Mouse (Mus musculus) intestine, embryonic 15.5 days (tissue): Measurements from ENCODE around the gene Arap2. TPM values are rescaled to one million over a fixed set of nuclear protein-coding genes. Genes with fewer than 3 reads are reported as not detected.

Experiments
- ATAC-seq: fragments of 200-750 bp; cut with Nextera tagmentation; 2 replicates; pipeline ENCODE4 v1.8.0; 2017; ENCODE audit warnings: moderate TSS enrichment, moderate library complexity
- H3K27ac ChIP-seq: fragments of 300-500 bp; sonication (generic); 2 replicates; pipeline ENCODE4 v1.5.1; 2015; ENCODE audit warnings: mild to moderate bottlenecking, inconsistent platforms
- H3K27me3 ChIP-seq: fragments of 300-500 bp; sonication (generic); replicated peaks from 2 replicates; pipeline ENCODE4 v1.6.1; 2015; ENCODE audit warnings: inconsistent platforms
- H3K36me3 ChIP-seq: fragments of 300-500 bp; sonication (generic); 2 replicates; pipeline ENCODE4 v1.6.1; 2015; ENCODE audit warnings: inconsistent platforms
- H3K4me1 ChIP-seq: fragments of 300-500 bp; sonication (generic); replicated peaks from 2 replicates; pipeline ENCODE4 v1.6.1; 2015; ENCODE audit warnings: inconsistent platforms
- H3K4me2 ChIP-seq: fragments of 300-500 bp; sonication (generic); replicated peaks from 2 replicates; pipeline ENCODE4 v1.6.1; 2015; ENCODE audit warnings: mild to moderate bottlenecking, inconsistent platforms
- H3K4me3 ChIP-seq: fragments of 300-500 bp; sonication (generic); replicated peaks from 2 replicates; pipeline ENCODE4 v1.5.1; 2015; ENCODE audit warnings: inconsistent platforms
- H3K9ac ChIP-seq: fragments of 300-500 bp; sonication (generic); 2 replicates; pipeline ENCODE4 v1.6.1; 2015; ENCODE audit warnings: inconsistent platforms
- H3K9me3 ChIP-seq: fragments of 300-500 bp; sonication (generic); 2 replicates; pipeline ENCODE4 v1.6.1; 2016; ENCODE audit warnings: inconsistent platforms
- WGBS: fragments of 180-500 bp; shearing (Covaris S2); methylation state at CpG from one replicate; pipeline ENCODE4 v1.1.7; 2015; 5-methylcytosine and 5-hydroxymethylcytosine counted together
- polyA plus RNA-seq: library from polyadenylated mRNA; unstranded; fragments of >200 nt; fragmentation: Nextera tagmentation; extraction: Ambion mirVana; gene quantifications from 2 replicates; pipeline ENCODE4 v1.2.1, GENCODE M21; 2015

Gene Arap2
- polyA plus RNA-seq, 1 experiment from 2014 or later: 5.9 TPM

- Histone ChIP-seq H3K27ac (no peak overlapping the region), H3K4me2 (no peak overlapping the region), H3K4me3 (no peak overlapping the region), H3K27me3 (no peaks in the 10 kb centered on the region), H3K9ac (no peak overlapping the region), H3K36me3 (no peaks in the 10 kb centered on the region), H3K4me1 (no peaks in the 10 kb centered on the region), H3K9me3 (no peaks in the 10 kb centered on the region)
- ATAC-seq: no peak
- 73% methylated on average over 4 of the region's 4 CpGs for WGBS
Measured at GRCm38 (mm10) chr5:62664847-62665246, 101.1 kb downstream of the Arap2 start.

- H3K4me1 ChIP-seq: no peaks in the 10 kb centered on the region
- WGBS: 91% methylated on average over 1 of the region's 1 CpGs
- H3K4me3 ChIP-seq: no peak overlapping the region
- no peak overlapping the region for H3K27ac ChIP-seq
- no peak overlapping the region for H3K9ac ChIP-seq
- no peak overlapping the region for H3K4me2 ChIP-seq
- no peaks in the 10 kb centered on the region for H3K27me3 ChIP-seq
- H3K36me3 ChIP-seq: no peaks in the 10 kb centered on the region
- no peaks in the 10 kb centered on the region for H3K9me3 ChIP-seq
- ATAC-seq: no peak
Measured at GRCm38 (mm10) chr5:62663206-62663605, 102.8 kb downstream of the Arap2 start.

GRCm38 (mm10) chr5:62653924-62654323, 112.0 kb downstream of the Arap2 start:
- Histone ChIP-seq H3K36me3 (no peaks in the 10 kb centered on the region), H3K4me1 (no peaks in the 10 kb centered on the region), H3K27ac (no peak overlapping the region), H3K4me3 (no peak overlapping the region), H3K9me3 (no peaks in the 10 kb centered on the region), H3K27me3 (no peaks in the 10 kb centered on the region), H3K4me2 (no peak overlapping the region), H3K9ac (no peak overlapping the region)
- WGBS: 59% methylated on average over 5 of the region's 5 CpGs
- ATAC-seq: no peak

GRCm38 (mm10) chr5:62642330-62642729, 123.6 kb downstream of the Arap2 start:
- no peak overlapping the region for H3K4me2 ChIP-seq
- WGBS: 93% methylated on average over 4 of the region's 4 CpGs
- no peak for ATAC-seq

GRCm38 (mm10) chr5:62640501-62640900, 125.5 kb downstream of the Arap2 start:
- Histone ChIP-seq H3K9me3 (no peaks in the 10 kb centered on the region), H3K36me3 (no peaks in the 10 kb centered on the region), H3K27ac (no peak overlapping the region), H3K27me3 (no peaks in the 10 kb centered on the region), H3K4me2 (no peak overlapping the region), H3K4me1 (no peaks in the 10 kb centered on the region), H3K9ac (no peak overlapping the region), H3K4me3 (no peak overlapping the region)
- 74% methylated on average over 8 of the region's 8 CpGs for WGBS
- ATAC-seq: no peak

More at GRCm38 (mm10) chr5:62642330-62642729, 123.6 kb downstream of the Arap2 start:
- Histone ChIP-seq H3K4me3 (no peak overlapping the region), H3K27me3 (no peaks in the 10 kb centered on the region), H3K27ac (no peak overlapping the region), H3K9ac (no peak overlapping the region), H3K4me1 (no peaks in the 10 kb centered on the region), H3K9me3 (no peaks in the 10 kb centered on the region), H3K36me3 (no peaks in the 10 kb centered on the region)

- Histone ChIP-seq H3K27ac (no peak overlapping the region), H3K4me3 (no peak overlapping the region), H3K36me3 (no peaks in the 10 kb centered on the region), H3K4me2 (no peak overlapping the region), H3K9ac (no peak overlapping the region), H3K9me3 (no peaks in the 10 kb centered on the region), H3K4me1 (no peaks in the 10 kb centered on the region), H3K27me3 (no peaks in the 10 kb centered on the region)
- 89% methylated on average over 3 of the region's 3 CpGs for WGBS
- ATAC-seq: no peak
Measured at GRCm38 (mm10) chr5:62636341-62636740, 129.6 kb downstream of the Arap2 start.

GRCm38 (mm10) chr5:62628901-62629300, 137.1 kb downstream of the Arap2 start:
- ATAC-seq: no peak

GRCm38 (mm10) chr5:62622848-62623479, 143.0 kb downstream of the Arap2 start:
- Histone ChIP-seq H3K27me3 (no peaks in the 10 kb centered on the region), H3K4me3 (no peak overlapping the region), H3K9me3 (no peaks in the 10 kb centered on the region), H3K9ac (no peak overlapping the region), H3K4me2 (no peak overlapping the region), H3K4me1 (no peaks in the 10 kb centered on the region), H3K36me3 (no peaks in the 10 kb centered on the region), H3K27ac (no peak overlapping the region)
- 78% methylated on average over 11 of the region's 11 CpGs for WGBS
- no peak for ATAC-seq

More at GRCm38 (mm10) chr5:62628901-62629300, 137.1 kb downstream of the Arap2 start:
- H3K4me2 ChIP-seq: no peak overlapping the region
- no peaks in the 10 kb centered on the region for H3K9me3 ChIP-seq
- H3K27ac ChIP-seq: no peak overlapping the region
- no peaks in the 10 kb centered on the region for H3K27me3 ChIP-seq
- no peak overlapping the region for H3K4me3 ChIP-seq
- H3K4me1 ChIP-seq: no peaks in the 10 kb centered on the region
- no peaks in the 10 kb centered on the region for H3K36me3 ChIP-seq
- 87% methylated on average over 5 of the region's 5 CpGs for WGBS
- no peak overlapping the region for H3K9ac ChIP-seq

GRCm38 (mm10) chr5:62618286-62618685, 147.7 kb downstream of the Arap2 start:
- Histone ChIP-seq H3K27ac (no peak overlapping the region), H3K9me3 (no peaks in the 10 kb centered on the region), H3K4me3 (no peak overlapping the region), H3K4me1 (no peaks in the 10 kb centered on the region), H3K9ac (no peak overlapping the region), H3K36me3 (no peaks in the 10 kb centered on the region), H3K27me3 (no peaks in the 10 kb centered on the region), H3K4me2 (no peak overlapping the region)
- ATAC-seq: no peak

- WGBS: 85% methylated on average over 3 of the region's 3 CpGs
Measured at GRCm38 (mm10) chr5:62611990-62612389, 154.0 kb downstream of the Arap2 start.

GRCm38 (mm10) chr5:62587348-62587747, 178.6 kb downstream of the Arap2 start:
- Histone ChIP-seq H3K36me3 (no peaks in the 10 kb centered on the region), H3K4me2 (no peak overlapping the region), H3K27me3 (no peaks in the 10 kb centered on the region), H3K9ac (no peak overlapping the region), H3K4me1 (no peaks in the 10 kb centered on the region), H3K9me3 (no peaks in the 10 kb centered on the region), H3K27ac (no peak overlapping the region), H3K4me3 (no peak overlapping the region)
- ATAC-seq: no peak
- 85% methylated on average over 1 of the region's 1 CpGs for WGBS

More at GRCm38 (mm10) chr5:62611990-62612389, 154.0 kb downstream of the Arap2 start:
- Histone ChIP-seq H3K9me3 (no peaks in the 10 kb centered on the region), H3K9ac (no peak overlapping the region), H3K4me2 (no peak overlapping the region), H3K4me3 (no peak overlapping the region), H3K36me3 (no peaks in the 10 kb centered on the region), H3K27me3 (no peaks in the 10 kb centered on the region), H3K4me1 (no peaks in the 10 kb centered on the region), H3K27ac (no peak overlapping the region)
- no peak for ATAC-seq

GRCm38 (mm10) chr5:62582643-62583042, 183.3 kb downstream of the Arap2 start:
- no peak overlapping the region for H3K4me3 ChIP-seq
- WGBS: 31% methylated on average over 2 of the region's 2 CpGs
- H3K4me2 ChIP-seq: no peak overlapping the region
- H3K4me1 ChIP-seq: no peaks in the 10 kb centered on the region
- no peak overlapping the region for H3K27ac ChIP-seq
- no peak overlapping the region for H3K9ac ChIP-seq
- no peaks in the 10 kb centered on the region for H3K27me3 ChIP-seq
- no peak for ATAC-seq
- H3K36me3 ChIP-seq: no peaks in the 10 kb centered on the region
- H3K9me3 ChIP-seq: no peaks in the 10 kb centered on the region

- WGBS: 68% methylated on average over 3 of the region's 3 CpGs
- no peaks in the 10 kb centered on the region for H3K4me1 ChIP-seq
- H3K27me3 ChIP-seq: no peaks in the 10 kb centered on the region
- no peaks in the 10 kb centered on the region for H3K9me3 ChIP-seq
- H3K27ac ChIP-seq: no peak overlapping the region
- no peak overlapping the region for H3K4me2 ChIP-seq
- no peak overlapping the region for H3K4me3 ChIP-seq
- H3K36me3 ChIP-seq: no peaks in the 10 kb centered on the region
- no peak overlapping the region for H3K9ac ChIP-seq
- no peak for ATAC-seq
Measured at GRCm38 (mm10) chr5:62581699-62582098, 184.3 kb downstream of the Arap2 start.
